Mouse (Mus musculus) right cerebral cortex, adult 2 months (tissue): ENCODE measurements around the gene Syne1.
A peak's percentile ranks its signal among the peaks of the same experiment; 100 is the strongest.

Source experiments
- DNase-seq, 2 experiments: peaks; one replicate each; pipeline ENCODE4 v3.0.0; 2021 to 2022; ENCODE audit warnings: low spot score in 2 of 2

Syne1 gene

GRCm38 (mm10) chr10:5309398-5309797, 241.9 kb downstream of the Syne1 start:
- no peak for DNase-seq

- DNase-seq: no peak
Measured at GRCm38 (mm10) chr10:5305555-5305954, 245.7 kb downstream of the Syne1 start.

GRCm38 (mm10) chr10:5295291-5295891, 255.9 kb downstream of the Syne1 start:
- no peak for DNase-seq

GRCm38 (mm10) chr10:5289575-5289909, 261.7 kb downstream of the Syne1 start:
- no peak for DNase-seq

GRCm38 (mm10) chr10:5288716-5289574, 262.3 kb downstream of the Syne1 start:
- peak; percentile 69 to 72 for DNase-seq

GRCm38 (mm10) chr10:5288262-5288661, 263.0 kb downstream of the Syne1 start:
- no peak for DNase-seq

- DNase-seq: no peak
Measured at GRCm38 (mm10) chr10:5275769-5276168, 275.5 kb downstream of the Syne1 start.

- no peak for DNase-seq
Measured at GRCm38 (mm10) chr10:5270641-5271040, 280.6 kb downstream of the Syne1 start.

GRCm38 (mm10) chr10:5264418-5264817, 286.9 kb downstream of the Syne1 start:
- DNase-seq: peak; percentile 37 to 47

GRCm38 (mm10) chr10:5262636-5263035, 288.6 kb downstream of the Syne1 start:
- no peak for DNase-seq

- no peak for DNase-seq
Measured at GRCm38 (mm10) chr10:5256686-5257085, 294.6 kb downstream of the Syne1 start.

- DNase-seq: no peak
Measured at GRCm38 (mm10) chr10:5253752-5254151, 297.5 kb downstream of the Syne1 start.

GRCm38 (mm10) chr10:5250702-5251101, 300.6 kb downstream of the Syne1 start:
- no peak for DNase-seq

GRCm38 (mm10) chr10:5239680-5240079, 311.6 kb downstream of the Syne1 start:
- no peak for DNase-seq

GRCm38 (mm10) chr10:5236926-5237325, 314.4 kb downstream of the Syne1 start:
- DNase-seq: no peak

GRCm38 (mm10) chr10:5236171-5236570, 315.1 kb downstream of the Syne1 start:
- DNase-seq: no peak

GRCm38 (mm10) chr10:5234721-5235501, 316.4 kb downstream of the Syne1 start:
- DNase-seq: peak; percentile 29 to 31

- no peak for DNase-seq
Measured at GRCm38 (mm10) chr10:5229129-5229528, 322.2 kb downstream of the Syne1 start.

GRCm38 (mm10) chr10:5227395-5228076, 323.7 kb downstream of the Syne1 start:
- peak in 1 of 2 experiments; percentile 41 for DNase-seq

GRCm38 (mm10) chr10:5215943-5216342, 335.3 kb downstream of the Syne1 start:
- no peak for DNase-seq

GRCm38 (mm10) chr10:5207905-5208641, 343.2 kb downstream of the Syne1 start:
- DNase-seq: no peak
